In genomic region chr14:55852646-55853551, GRCm38 (mm10) we compare ENCODE assay signal across 7 mouse cellular contexts. TPM values are rescaled to one million over a fixed set of nuclear protein-coding genes. Genes with fewer than 3 reads are reported as not detected.
DNase-seq lines count a peak whose midpoint lies in the region; ATAC-seq and TF ChIP-seq lines count a peak whose summit lies in the region.

No protein-coding gene starts in this region.

- peaks cover 22% of the 10 kb centered on the region for H3K4me1 ChIP-seq in lung, postnatal 0 days (ENCODE audit: insufficient read depth, low read depth, low read length)
- peaks cover 52% of the 10 kb centered on the region for H3K4me1 ChIP-seq in embryonic facial prominence, embryonic 15.5 days
- peaks cover 41% of the 10 kb centered on the region for H3K4me1 ChIP-seq in intestine, embryonic 16.5 days (ENCODE audit: control insufficient read depth, insufficient read depth, low read length)

- ATAC-seq in lung, postnatal 0 days = peak; percentile 34
- peak; percentile 74 for ATAC-seq in embryonic facial prominence, embryonic 15.5 days (ENCODE audit: insufficient number of reproducible peaks, low FRiP score, low TSS enrichment, low read depth)
- peak; percentile 55 for ATAC-seq in intestine, embryonic 16.5 days

- no peaks in the 10 kb centered on the region for H3K27me3 ChIP-seq in lung, postnatal 0 days (replicated peaks; ENCODE audit: insufficient read depth, low read length)
- no peaks in the 10 kb centered on the region for H3K27me3 ChIP-seq in embryonic facial prominence, embryonic 15.5 days
- H3K27me3 ChIP-seq in intestine, embryonic 16.5 days (replicated peaks; ENCODE audit: control insufficient read depth, insufficient read depth, low read length) = no peaks in the 10 kb centered on the region

- no peaks in the 10 kb centered on the region for H3K36me3 ChIP-seq in lung, postnatal 0 days (ENCODE audit: insufficient read depth, low read length)
- no peaks in the 10 kb centered on the region for H3K36me3 ChIP-seq in embryonic facial prominence, embryonic 15.5 days
- no peaks in the 10 kb centered on the region for H3K36me3 ChIP-seq in intestine, embryonic 16.5 days (ENCODE audit: control insufficient read depth, insufficient read depth, low read length)

- peak overlapping the region; percentile 90 for H3K27ac ChIP-seq in lung, postnatal 0 days (ENCODE audit: low read length)
- peak overlapping the region; percentile 97 for H3K27ac ChIP-seq in embryonic facial prominence, embryonic 15.5 days (replicated peaks)
- H3K27ac ChIP-seq in intestine, embryonic 16.5 days (ENCODE audit: low read length) = peak overlapping the region; percentile 97

- no peaks in the 10 kb centered on the region for H3K9me3 ChIP-seq in lung, postnatal 0 days (ENCODE audit: low read length)
- no peaks in the 10 kb centered on the region for H3K9me3 ChIP-seq in embryonic facial prominence, embryonic 15.5 days (replicated peaks)
- no peaks in the 10 kb centered on the region for H3K9me3 ChIP-seq in intestine, embryonic 16.5 days (ENCODE audit: control insufficient read depth, low read length)

- peak overlapping the region; percentile 56 for H3K9ac ChIP-seq in lung, postnatal 0 days (replicated peaks; ENCODE audit: low read depth)
- peak overlapping the region; percentile 69 for H3K9ac ChIP-seq in embryonic facial prominence, embryonic 15.5 days
- peak overlapping the region; percentile 84 for H3K9ac ChIP-seq in intestine, embryonic 16.5 days (ENCODE audit: low read depth, low read length)

- no peak for TF ChIP-seq CTCF in lung, postnatal 0 days (IDR thresholded peaks at IDR 0.05)

- peak; percentile 53 for DNase-seq in lung, postnatal 0 days (ENCODE audit: low spot score)
- no peak for DNase-seq in lung, postnatal 25 days (ENCODE audit: low spot score)
- peak; percentile 76 for DNase-seq in neural tube, embryonic 10.5 days (ENCODE audit: extremely low spot score, low spot score)
- DNase-seq in adrenal gland, postnatal 10 days = no peak
- DNase-seq in frontal cortex, adult 2 months (ENCODE audit: extremely low spot score in 1 of 2, low spot score in 1 of 2) = no peak

- no peak overlapping the region for H3K4me3 ChIP-seq in lung, postnatal 0 days (ENCODE audit: low read depth, low read length)
- peak overlapping the region; percentile 73 for H3K4me3 ChIP-seq in embryonic facial prominence, embryonic 15.5 days (replicated peaks)
- H3K4me3 ChIP-seq in intestine, embryonic 16.5 days (ENCODE audit: low read length) = peak overlapping the region; percentile 73

- peak overlapping the region; percentile 79 for H3K4me2 ChIP-seq in lung, postnatal 0 days (replicated peaks; ENCODE audit: low read depth, low read length)
- H3K4me2 ChIP-seq in embryonic facial prominence, embryonic 15.5 days (replicated peaks) = peak overlapping the region; percentile 79
- H3K4me2 ChIP-seq in intestine, embryonic 16.5 days (ENCODE audit: low read depth, low read length) = peak overlapping the region; percentile 78

- 0 out of 2 replicates have a peak, but pooled peaks have one; percentile 15 for TF ChIP-seq EP300 in lung, postnatal 0 days (IDR thresholded peaks at IDR 0.05)

- 9% methylated on average over 11 of the region's 11 CpGs for WGBS in lung, postnatal 0 days
- 4% methylated on average over 11 of the region's 11 CpGs for WGBS in embryonic facial prominence, embryonic 15.5 days
- 5% methylated on average over 11 of the region's 11 CpGs for WGBS in intestine, embryonic 16.5 days

RNA-seq across cellular contexts. Expression of gene Nynrin, which starts 0.9 kb away (rescaled TPM):
- 4.2 and 4.7 TPM in 2 replicates for polyA plus RNA-seq in lung, postnatal 0 days (2015; fragmentation: Nextera tagmentation; extraction: Ambion mirVana)
- polyA plus RNA-seq in embryonic facial prominence, embryonic 15.5 days (2015; fragmentation: Nextera tagmentation; extraction: Ambion mirVana) = 20.8 and 25.0 TPM in 2 replicates
- polyA plus RNA-seq in intestine, embryonic 16.5 days (2015; fragmentation: Nextera tagmentation; extraction: Ambion mirVana) = 12.6 and 13.6 TPM in 2 replicates
- total RNA-seq in adrenal gland, postnatal 10 days (2021) = 10 to 100 TPM; 20.7 to 24.4 TPM
- 3.8 and 4.3 TPM in 2 replicates for polyA plus RNA-seq in frontal cortex, adult 2 months (2012; rRNA removed)

RNA-seq across cellular contexts. Expression of gene Nfatc4, which starts 30.0 kb away (rescaled TPM):
- 17.1 and 18.1 TPM in 2 replicates for polyA plus RNA-seq in lung, postnatal 0 days (2015; fragmentation: Nextera tagmentation; extraction: Ambion mirVana)
- polyA plus RNA-seq in embryonic facial prominence, embryonic 15.5 days (2015; fragmentation: Nextera tagmentation; extraction: Ambion mirVana) = 106 and 115 TPM in 2 replicates
- 21.1 and 21.2 TPM in 2 replicates for polyA plus RNA-seq in intestine, embryonic 16.5 days (2015; fragmentation: Nextera tagmentation; extraction: Ambion mirVana)
- 10 to 100 TPM; 23.5 to 28.2 TPM for total RNA-seq in adrenal gland, postnatal 10 days (2021)
- polyA plus RNA-seq in frontal cortex, adult 2 months (2012; rRNA removed) = 1.5 and 2.7 TPM in 2 replicates

RNA-seq across cellular contexts. Expression of gene Cbln3, which starts 31.3 kb away (rescaled TPM):
- polyA plus RNA-seq in lung, postnatal 0 days (2015; fragmentation: Nextera tagmentation; extraction: Ambion mirVana) = 0.26 and 0.44 TPM in 2 replicates
- polyA plus RNA-seq in embryonic facial prominence, embryonic 15.5 days (2015; fragmentation: Nextera tagmentation; extraction: Ambion mirVana) = 0.33 and 0.35 TPM in 2 replicates
- polyA plus RNA-seq in intestine, embryonic 16.5 days (2015; fragmentation: Nextera tagmentation; extraction: Ambion mirVana) = 0.17 and 0.27 TPM in 2 replicates
- under 1 TPM; 0.15 to 0.48 TPM for total RNA-seq in adrenal gland, postnatal 10 days (2021)
- 0.25 and 0.26 TPM in 2 replicates for polyA plus RNA-seq in frontal cortex, adult 2 months (2012; rRNA removed)

RNA-seq across cellular contexts. Expression of gene Khnyn, which starts 31.8 kb away (rescaled TPM):
- 10.1 and 11.7 TPM in 2 replicates for polyA plus RNA-seq in lung, postnatal 0 days (2015; fragmentation: Nextera tagmentation; extraction: Ambion mirVana)
- 18.8 and 19.9 TPM in 2 replicates for polyA plus RNA-seq in embryonic facial prominence, embryonic 15.5 days (2015; fragmentation: Nextera tagmentation; extraction: Ambion mirVana)
- 12.5 and 13.6 TPM in 2 replicates for polyA plus RNA-seq in intestine, embryonic 16.5 days (2015; fragmentation: Nextera tagmentation; extraction: Ambion mirVana)
- 10 to 100 TPM; 17.1 to 23.8 TPM for total RNA-seq in adrenal gland, postnatal 10 days (2021)
- 10.3 and 12.2 TPM in 2 replicates for polyA plus RNA-seq in frontal cortex, adult 2 months (2012; rRNA removed)

RNA-seq across cellular contexts. Expression of gene Sdr39u1, which starts 47.2 kb away (rescaled TPM):
- polyA plus RNA-seq in lung, postnatal 0 days (2015; fragmentation: Nextera tagmentation; extraction: Ambion mirVana) = 43.0 and 46.3 TPM in 2 replicates
- polyA plus RNA-seq in embryonic facial prominence, embryonic 15.5 days (2015; fragmentation: Nextera tagmentation; extraction: Ambion mirVana) = 73.9 and 79.1 TPM in 2 replicates
- polyA plus RNA-seq in intestine, embryonic 16.5 days (2015; fragmentation: Nextera tagmentation; extraction: Ambion mirVana) = 85.2 and 89.2 TPM in 2 replicates
- total RNA-seq in adrenal gland, postnatal 10 days (2021) = 100 to 1,000 TPM in 1 of 2 experiments, 10 to 100 TPM in 1; 90.9 to 109 TPM
- polyA plus RNA-seq in frontal cortex, adult 2 months (2012; rRNA removed) = 122 and 128 TPM in 2 replicates

Comparison
In these comparisons a context has a peak if more than half of its experiments do, and no peak if none do; other contexts are left out.
1. DNase-seq: peak in lung, postnatal 0 days (single experiment) and neural tube, embryonic 10.5 days (single experiment); none in lung, postnatal 25 days (single experiment), adrenal gland, postnatal 10 days (single experiment) and frontal cortex, adult 2 months (0 of 2).
2. Peak in every context shown above with its lines, with median percentiles within 50 percentile points of each other: ATAC-seq, H3K27ac ChIP-seq, H3K4me2 ChIP-seq and H3K9ac ChIP-seq.